Comparison of ENCODE assay signal across 13 mouse cellular contexts in genomic region chr2:35595718-35596117, GRCm38 (mm10). TPM values are rescaled to one million over a fixed set of nuclear protein-coding genes. Genes with fewer than 3 reads are reported as not detected.
A peak's percentile ranks its signal among the peaks of the same experiment; 100 is the strongest.
DNase-seq lines count a peak whose midpoint lies in the region; ATAC-seq lines count a peak whose summit lies in the region.
"Had no signal": no experiment of that assay in that cellular context is flagged by ENCODE, and none has a peak within 500 bp of the region (broad histone marks: within the 10 kb centered on the region; RNA-seq: fewer than 3 reads in every experiment).

No protein-coding gene starts in this region.

- no peak for ATAC-seq in lung, embryonic 15.5 days (ENCODE audit: borderline replicate concordance, extremely low read depth, low FRiP score, low TSS enrichment)
- ATAC-seq in activated CD4-positive, CD25-positive, alpha-beta regulatory T cell, adult 4 months = no peak

- H3K27ac ChIP-seq in lung, embryonic 15.5 days = peak overlapping the region; percentile 53

- H3K9ac ChIP-seq in lung, embryonic 15.5 days = no peak overlapping the region

- WGBS in lung, embryonic 15.5 days = 49% methylated on average over 5 of the region's 5 CpGs

- H3K36me3 ChIP-seq in lung, embryonic 15.5 days = no peaks in the 10 kb centered on the region

- no peaks in the 10 kb centered on the region for H3K27me3 ChIP-seq in lung, embryonic 15.5 days

- no peaks in the 10 kb centered on the region for H3K9me3 ChIP-seq in lung, embryonic 15.5 days

- H3K4me2 ChIP-seq in lung, embryonic 15.5 days = no peak overlapping the region
- H3K4me2 ChIP-seq: liver, embryonic 11.5 days had no signal

- peak; percentile 89 for DNase-seq in heart, adult 11 months
- no peak for DNase-seq in heart, postnatal 36 days
- DNase-seq in kidney, adult 18-20 months = peak; percentile 59
- DNase-seq in kidney, postnatal 10 days = no peak
- DNase-seq in R1 (ENCODE audit: low read depth, low spot score) = peak; percentile 60
- DNase-seq in right cerebral cortex, postnatal 25 days = no peak
- DNase-seq: adrenal gland, postnatal 10 days; cerebellum, postnatal 10 days; midbrain, embryonic 14.5 days; right cerebral cortex, postnatal 14 days had no signal

- H3K4me1 ChIP-seq in lung, embryonic 15.5 days = peaks cover 59% of the 10 kb centered on the region

- no peak overlapping the region for H3K4me3 ChIP-seq in lung, embryonic 15.5 days

- intact Hi-C loops in heart, postnatal 36 days (cut with DNase I) = no loop called here

RNA-seq across cellular contexts. Expression of gene Dab2ip, which starts 37.7 kb away (rescaled TPM):
- total RNA-seq in heart, postnatal 36 days (2021) = 10 to 100 TPM; 41.7 to 54.2 TPM
- 54.2 and 60.2 TPM in 2 replicates for polyA plus RNA-seq in lung, embryonic 15.5 days (2015; fragmentation: Nextera tagmentation; extraction: Ambion mirVana)
- polyA plus RNA-seq in activated CD4-positive, CD25-positive, alpha-beta regulatory T cell, adult 4 months (2017; shearing (Covaris generic)) = under 1 TPM; 0.26 to 0.68 TPM

Comparison
In these comparisons a context has a peak if more than half of its experiments do, and no peak if none do; other contexts are left out.
1. DNase-seq: peak in heart, adult 11 months (single experiment), kidney, adult 18-20 months (single experiment) and R1 (single experiment); none in heart, postnatal 36 days (0 of 2), kidney, postnatal 10 days (single experiment) and right cerebral cortex, postnatal 25 days (single experiment).
2. RNA of gene Dab2ip, which starts 37.7 kb away (polyA plus RNA-seq): 54.2 to 60.2 TPM in lung, embryonic 15.5 days; 0.26 to 0.68 TPM in activated CD4-positive, CD25-positive, alpha-beta regulatory T cell, adult 4 months; every median in the first group is over 10 times any median in the second.